Mouse (Mus musculus) frontal cortex, adult 2 months (tissue): ENCODE measurements around the gene Paf1. TPM values are rescaled to one million over a fixed set of nuclear protein-coding genes. Genes with fewer than 3 reads are reported as not detected.
"Not testable (repeated sequence)": the region's sequence is repeated elsewhere in the genome, so short reads cannot be mapped to it uniquely, and the experiment has no call there.

Experiments
- DNase-seq, 2 experiments: peaks; one replicate each; pipeline ENCODE4 v3.0.0; 2022; ENCODE audit warnings: low spot score in 1 of 2; ENCODE audit errors: extremely low spot score in 1 of 2
- polyA plus RNA-seq: library from polyadenylated mRNA; depleted of rRNA; stranded (reverse); fragments of >200 nt; gene quantifications from 2 replicates; pipeline ENCODE4 v1.2.3, GENCODE M21; 2012

Gene Paf1
- polyA plus RNA-seq, 1 experiment, result 182 TPM

- peak; percentile 73 to 75 for DNase-seq
These were observed 9.8 kb upstream of the Paf1 start for GRCm38 (mm10) chr7:28382981-28383396.

- DNase-seq, result no peak
These were observed 9.1 kb upstream of the Paf1 start for GRCm38 (mm10) chr7:28383606-28384005.

GRCm38 (mm10) chr7:28384162-28384561 lies 8.6 kb upstream of the Paf1 start:
- DNase-seq, result no peak

GRCm38 (mm10) chr7:28385196-28385595 lies 7.6 kb upstream of the Paf1 start:
- DNase-seq, result no peak

GRCm38 (mm10) chr7:28386007-28386406 lies 6.7 kb upstream of the Paf1 start:
- DNase-seq, result peak in 1 of 2 experiments; percentile 33

- peak; percentile 49 to 82 for DNase-seq
These were observed 6.3 kb upstream of the Paf1 start for GRCm38 (mm10) chr7:28386462-28386861.

- not testable (repeated sequence) for DNase-seq
These were observed 5.9 kb upstream of the Paf1 start for GRCm38 (mm10) chr7:28386877-28387276.

GRCm38 (mm10) chr7:28387384-28387783 lies 5.4 kb upstream of the Paf1 start:
- not testable (repeated sequence) for DNase-seq

- no peak for DNase-seq
These were observed 2.4 kb upstream of the Paf1 start for GRCm38 (mm10) chr7:28390331-28390730.

- no peak for DNase-seq
These were observed 661 bp downstream of the Paf1 start for GRCm38 (mm10) chr7:28393272-28393951.

GRCm38 (mm10) chr7:28395425-28395824 lies 2.7 kb downstream of the Paf1 start:
- DNase-seq, result no peak

GRCm38 (mm10) chr7:28398000-28398399 lies 5.2 kb downstream of the Paf1 start:
- DNase-seq, result peak in 1 of 2 experiments; percentile 60

- DNase-seq, result no peak
These were observed 6.1 kb downstream of the Paf1 start for GRCm38 (mm10) chr7:28398696-28399340.

GRCm38 (mm10) chr7:28401030-28401429 lies 8.3 kb downstream of the Paf1 start:
- no peak for DNase-seq

GRCm38 (mm10) chr7:28401942-28402341 lies 9.2 kb downstream of the Paf1 start:
- DNase-seq, result no peak

- DNase-seq, result no peak
These were observed 18.2 kb downstream of the Paf1 start for GRCm38 (mm10) chr7:28410841-28411475.

GRCm38 (mm10) chr7:28412826-28413225 lies 20.1 kb downstream of the Paf1 start:
- DNase-seq, result no peak

- no peak for DNase-seq
These were observed 24.6 kb downstream of the Paf1 start for GRCm38 (mm10) chr7:28417368-28417767.

- peak in 1 of 2 experiments; percentile 22 for DNase-seq
These were observed 25.4 kb downstream of the Paf1 start for GRCm38 (mm10) chr7:28418096-28418670.

- DNase-seq, result no peak
These were observed 26.7 kb downstream of the Paf1 start for GRCm38 (mm10) chr7:28419416-28419815.

GRCm38 (mm10) chr7:28423018-28423417 lies 30.3 kb downstream of the Paf1 start:
- no peak for DNase-seq
